Mouse (Mus musculus): Measurements from ENCODE around the gene Map2k3.
"Not testable (repeated sequence)": the region's sequence is repeated elsewhere in the genome, so short reads cannot be mapped to it uniquely, and the experiment has no call there.

The Map2k3 gene

DNA sequence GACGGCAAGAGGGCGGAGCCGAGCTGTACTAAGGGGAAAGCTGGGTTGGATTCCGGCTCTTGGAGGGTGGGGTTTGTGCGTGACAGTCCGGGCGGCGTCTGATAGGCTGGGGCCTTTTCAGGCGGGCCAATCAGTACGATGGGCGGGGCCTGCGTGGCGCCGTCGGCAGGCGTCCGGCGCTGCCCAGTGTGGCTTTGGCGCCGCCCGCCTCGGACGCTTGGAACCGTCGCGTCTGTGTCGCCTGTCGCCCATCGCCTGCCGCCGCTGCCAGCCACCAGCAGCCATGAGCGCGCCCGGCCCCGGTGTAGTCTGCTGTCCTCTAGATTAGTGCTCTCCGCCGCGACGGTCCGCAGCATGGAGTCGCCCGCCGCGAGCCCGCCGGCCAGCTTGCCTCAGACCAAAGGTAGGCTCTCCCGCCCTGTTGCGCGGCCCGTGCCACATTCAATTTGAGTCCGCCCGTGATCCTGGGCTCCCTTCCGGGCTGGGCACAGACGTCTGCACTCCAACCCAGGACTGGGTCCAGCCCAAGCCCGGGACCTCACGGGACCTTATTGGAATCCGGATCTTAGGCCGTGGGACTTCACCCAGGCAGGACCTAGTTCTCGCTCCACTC is at the start of gene Map2k3:
Gene Map2k3 (plus strand): TSS at position 165 of the 613 bp plus-strand sequence.
- DNase-seq (ENCODE audit: inconsistent age in 2 of 2, low spot score in 1 of 2), result peak; percentile 98

DNA sequence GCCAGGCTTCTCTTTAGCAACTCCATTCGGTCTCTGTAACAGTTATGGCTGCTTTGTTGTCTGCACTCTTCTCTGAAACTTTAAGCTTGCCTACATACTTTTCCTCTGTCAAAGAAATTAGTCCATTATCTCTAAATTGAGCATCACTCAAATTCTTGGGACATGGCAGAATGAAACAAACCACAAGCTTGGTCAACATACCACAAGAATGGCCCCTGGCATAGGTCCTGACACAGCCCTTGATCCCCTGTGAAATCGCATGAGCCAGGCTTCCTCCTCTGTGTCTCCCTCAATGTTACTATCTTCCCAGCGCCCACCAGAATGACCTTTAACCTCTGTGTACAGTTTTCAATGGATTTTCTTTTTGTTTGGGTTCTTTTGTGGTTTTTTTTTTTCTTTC is 49.4 kb upstream of the Map2k3 start:
- DNase-seq (ENCODE audit: inconsistent age in 2 of 2, low spot score in 1 of 2), result no peak

DNA sequence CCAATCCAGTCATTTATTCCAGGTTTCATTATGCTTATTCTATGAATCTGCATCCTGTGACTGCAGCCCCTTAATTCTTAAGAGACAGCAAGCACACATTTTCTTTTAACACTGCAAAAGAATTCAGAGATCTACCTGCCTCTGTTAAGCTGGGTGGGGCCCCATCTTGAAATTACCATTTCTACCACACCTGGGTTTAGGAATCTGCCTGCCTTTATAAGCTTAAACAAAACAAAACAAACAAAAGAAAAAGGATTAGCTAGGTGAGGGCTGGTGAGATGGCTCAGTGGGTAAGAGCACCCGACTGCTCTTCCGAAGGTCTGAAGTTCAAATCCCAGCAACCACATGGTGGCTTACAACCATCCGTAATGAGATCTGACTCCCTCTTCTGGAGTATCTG is 44.8 kb upstream of the Map2k3 start:
- DNase-seq (ENCODE audit: inconsistent age in 2 of 2, low spot score in 1 of 2), result not testable (repeated sequence)

DNA sequence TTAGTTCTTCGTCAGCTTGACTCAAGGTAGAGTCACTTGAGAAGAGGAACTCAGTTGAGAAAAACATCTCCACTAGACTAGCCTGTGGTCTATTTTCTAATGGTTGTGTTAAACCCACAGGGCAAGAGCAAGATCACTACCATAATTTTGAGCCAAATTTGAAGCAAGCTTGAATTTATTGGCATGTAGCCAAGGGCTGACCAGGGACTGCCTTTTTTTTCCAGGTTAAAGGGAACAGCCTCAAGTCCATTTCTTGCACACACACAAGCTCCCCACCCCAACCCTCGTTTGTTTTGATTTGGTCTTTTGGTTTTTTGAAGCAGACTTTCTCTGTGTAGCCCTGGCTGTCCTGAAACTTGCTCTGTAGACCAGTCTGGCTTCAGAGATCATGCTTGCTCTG is 42.0 kb upstream of the Map2k3 start:
- DNase-seq (ENCODE audit: inconsistent age in 2 of 2, low spot score in 1 of 2), result peak in 1 of 2 experiments; percentile 45

DNA sequence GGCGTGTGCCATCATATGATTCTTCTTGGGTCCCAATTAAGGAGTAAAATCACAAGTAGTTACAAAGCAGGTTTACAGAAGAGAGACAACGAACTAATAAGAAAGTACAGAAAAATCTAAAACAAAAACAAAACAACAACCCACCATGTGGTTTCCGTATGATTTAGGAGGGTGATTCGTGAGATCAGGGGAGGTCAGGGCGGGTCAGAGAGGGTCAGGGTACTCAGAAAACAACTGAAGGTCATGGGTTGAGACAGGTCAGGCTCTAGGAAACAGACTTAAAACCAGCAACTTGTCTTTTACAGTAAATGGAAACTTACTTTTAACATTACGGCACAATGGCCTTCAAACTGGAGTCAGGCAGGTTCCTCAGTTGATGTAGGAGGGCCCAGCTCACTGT is 41.5 kb upstream of the Map2k3 start:
- DNase-seq (ENCODE audit: inconsistent age in 2 of 2, low spot score in 1 of 2), result peak in 1 of 2 experiments; percentile 28

DNA sequence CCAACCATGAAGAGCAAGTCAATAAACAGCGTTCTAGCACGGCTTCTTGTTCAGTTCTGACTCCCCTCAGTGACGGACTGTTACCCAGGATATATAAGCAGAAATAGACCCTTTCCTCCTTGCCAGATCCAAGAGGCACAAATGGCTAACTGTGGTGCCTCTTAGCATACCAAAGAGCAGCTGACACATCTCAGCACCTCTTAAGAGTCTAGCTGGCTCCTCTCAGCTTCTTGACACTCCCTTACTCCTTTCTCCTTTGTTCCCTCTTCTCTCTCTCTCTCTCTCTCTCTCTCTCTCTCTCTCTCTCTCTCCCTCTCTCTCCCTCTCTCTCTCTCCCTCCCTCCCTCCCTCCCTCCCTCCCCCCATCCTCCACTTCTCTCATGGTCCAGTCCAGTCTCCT is 41.1 kb upstream of the Map2k3 start:
- no peak for DNase-seq (ENCODE audit: inconsistent age in 2 of 2, low spot score in 1 of 2)

DNA sequence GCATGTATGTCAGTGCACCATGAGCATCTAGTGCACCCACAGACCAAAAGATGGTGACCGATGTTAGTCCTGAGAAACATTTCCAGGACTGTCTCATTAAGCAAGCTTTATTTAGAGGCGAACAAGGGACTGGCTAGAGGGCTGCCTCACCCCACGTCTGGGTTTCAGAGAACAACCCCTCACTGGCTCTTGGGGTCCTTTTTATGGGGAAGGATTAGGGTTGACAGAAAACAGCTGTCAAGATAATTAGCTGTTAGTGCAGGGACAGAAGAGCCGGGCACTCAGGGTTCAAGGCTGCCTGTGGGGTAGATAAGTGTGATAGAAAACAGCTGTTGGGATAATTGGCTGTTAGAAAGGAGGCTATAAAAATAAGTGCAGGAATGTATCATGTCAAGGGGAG is 35.9 kb upstream of the Map2k3 start:
- DNase-seq (ENCODE audit: inconsistent age in 2 of 2, low spot score in 1 of 2), result no peak

DNA sequence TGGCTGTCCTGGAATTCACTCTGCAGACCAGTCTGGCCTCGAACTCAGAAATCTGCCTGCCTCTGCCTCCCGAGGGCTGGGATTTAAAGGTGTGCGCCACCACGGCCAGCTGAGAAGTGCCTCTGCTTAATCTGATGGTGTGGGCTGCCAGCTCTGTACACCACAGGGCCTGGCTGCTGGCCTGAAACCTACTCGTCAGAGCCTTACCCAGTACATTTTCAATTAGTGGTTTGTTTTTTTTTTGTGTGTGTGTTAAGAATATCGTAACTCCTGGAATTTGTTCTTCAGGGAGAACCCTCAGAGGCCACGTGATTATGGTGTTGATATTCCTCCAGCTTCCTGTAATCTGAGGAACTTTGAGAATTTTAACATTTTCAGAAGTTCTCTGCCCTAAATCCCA is 29.8 kb upstream of the Map2k3 start:
- no peak for DNase-seq (ENCODE audit: inconsistent age in 2 of 2, low spot score in 1 of 2)

DNA sequence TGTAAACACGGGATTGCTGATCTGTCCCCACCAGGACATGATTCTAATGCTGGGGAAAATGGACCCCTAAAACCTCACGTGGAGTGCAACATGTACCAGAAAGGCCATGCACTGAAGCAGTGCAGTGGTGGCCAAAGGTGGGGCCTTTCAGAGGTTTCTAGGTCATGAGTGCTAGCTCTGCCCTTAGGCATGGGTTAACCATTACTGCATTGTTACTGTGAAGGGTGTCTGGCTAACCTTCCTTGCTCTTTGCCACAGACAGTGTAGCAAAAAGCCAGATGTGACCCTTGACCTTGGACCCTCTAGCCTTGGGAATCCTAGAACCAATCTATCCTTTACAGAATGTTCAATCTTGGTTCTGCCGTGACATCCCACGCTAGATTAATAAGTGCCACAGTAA is 29.3 kb upstream of the Map2k3 start:
- DNase-seq (ENCODE audit: inconsistent age in 2 of 2, low spot score in 1 of 2), result peak in 1 of 2 experiments; percentile 27

DNA sequence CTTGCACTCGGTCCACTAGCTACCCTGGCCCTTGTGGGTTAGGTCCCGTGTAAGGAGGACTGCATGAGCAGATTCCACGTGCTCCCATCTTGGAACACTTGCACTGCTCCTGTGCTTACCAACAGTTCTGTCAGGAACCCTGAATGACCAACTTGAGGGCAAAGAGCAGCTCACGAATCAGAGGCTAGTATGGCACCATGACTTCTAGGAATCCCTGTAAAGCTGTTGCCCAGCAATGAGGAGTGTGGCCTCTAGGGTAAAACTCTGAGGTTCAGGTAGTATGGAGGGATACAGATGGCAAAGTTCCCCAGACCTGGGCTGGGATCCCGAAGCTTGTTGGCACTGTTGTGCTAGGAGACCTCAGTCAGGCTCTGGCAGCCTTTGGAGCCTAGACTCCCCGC is 28.2 kb upstream of the Map2k3 start:
- peak in 1 of 2 experiments; percentile 35 for DNase-seq (ENCODE audit: inconsistent age in 2 of 2, low spot score in 1 of 2)

DNA sequence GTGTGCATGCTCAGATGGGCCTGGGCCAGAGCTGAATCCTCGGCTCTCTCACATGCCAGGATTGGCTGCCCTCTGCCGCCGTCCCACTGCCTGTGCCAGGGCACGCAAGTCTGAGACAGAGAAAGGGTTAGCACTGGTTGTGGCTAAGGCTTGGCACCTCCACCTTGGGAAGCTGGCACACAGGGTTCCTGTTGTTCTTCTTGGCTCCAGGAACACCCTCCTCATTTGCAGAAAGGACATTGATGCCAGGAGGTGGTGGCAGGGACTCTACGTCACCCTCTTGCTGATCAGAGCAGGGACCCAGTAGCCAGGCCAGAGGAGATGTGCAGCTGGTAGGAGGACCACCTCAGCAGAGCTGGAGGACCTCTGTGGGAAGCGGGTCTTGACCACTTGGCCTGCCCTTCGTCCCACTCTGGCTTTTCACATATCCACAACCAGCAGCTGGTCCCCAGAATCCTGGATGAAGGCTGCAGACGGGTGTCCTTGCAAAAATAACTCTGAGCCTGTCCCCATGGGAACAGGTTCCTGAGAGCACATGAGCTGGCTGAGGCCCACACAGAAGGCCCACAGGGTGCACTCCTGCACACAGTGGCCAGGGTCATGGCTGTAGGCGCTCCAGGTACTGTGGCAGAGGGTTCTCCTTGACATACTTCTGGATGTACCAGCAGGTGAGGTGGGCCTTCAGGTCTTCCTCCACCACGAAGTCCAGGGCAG is 26.3 kb upstream of the Map2k3 start:
- peak in 1 of 2 experiments; percentile 51 for DNase-seq (ENCODE audit: inconsistent age in 2 of 2, low spot score in 1 of 2)

DNA sequence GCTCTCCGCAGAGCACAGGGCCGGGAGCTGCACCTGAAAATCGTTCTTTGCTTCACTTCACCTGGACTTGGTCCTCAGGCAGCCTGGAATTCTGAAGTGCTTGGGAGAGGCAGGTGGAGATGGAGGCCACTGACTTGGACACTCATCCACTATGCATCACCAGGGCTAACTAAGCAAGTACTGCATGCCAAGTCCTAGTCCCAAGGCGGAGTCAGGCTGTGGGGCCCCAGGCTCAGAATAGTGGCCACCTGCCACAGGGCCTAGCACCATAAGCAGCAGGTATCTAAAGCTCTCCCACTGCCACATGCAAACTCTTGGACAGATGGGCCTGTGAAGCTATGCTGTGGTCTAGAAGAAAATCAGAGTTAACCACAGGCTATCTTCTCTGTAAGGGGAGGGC is 25.4 kb upstream of the Map2k3 start:
- no peak for DNase-seq (ENCODE audit: inconsistent age in 2 of 2, low spot score in 1 of 2)

DNA sequence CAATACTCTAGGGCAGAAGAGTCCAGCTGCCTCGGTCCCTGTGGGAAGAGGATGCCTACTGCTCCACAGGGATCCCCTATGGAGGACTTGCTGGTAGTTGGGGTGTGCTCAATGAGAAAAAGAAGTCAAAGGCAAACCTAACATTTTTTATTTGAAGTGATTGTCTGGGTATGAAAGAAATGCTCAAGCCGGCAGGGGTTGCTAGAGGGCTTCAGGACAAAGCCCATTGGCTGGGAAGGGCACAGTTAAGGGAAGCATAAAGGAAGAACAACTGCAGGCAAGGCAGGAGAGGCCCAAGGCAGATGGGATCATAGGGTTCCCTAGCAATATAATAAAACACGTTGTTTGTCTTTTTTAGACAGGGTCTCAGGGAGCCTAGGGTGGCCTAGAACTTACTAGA is 23.8 kb upstream of the Map2k3 start:
- DNase-seq (ENCODE audit: inconsistent age in 2 of 2, low spot score in 1 of 2), result peak in 1 of 2 experiments; percentile 39

DNA sequence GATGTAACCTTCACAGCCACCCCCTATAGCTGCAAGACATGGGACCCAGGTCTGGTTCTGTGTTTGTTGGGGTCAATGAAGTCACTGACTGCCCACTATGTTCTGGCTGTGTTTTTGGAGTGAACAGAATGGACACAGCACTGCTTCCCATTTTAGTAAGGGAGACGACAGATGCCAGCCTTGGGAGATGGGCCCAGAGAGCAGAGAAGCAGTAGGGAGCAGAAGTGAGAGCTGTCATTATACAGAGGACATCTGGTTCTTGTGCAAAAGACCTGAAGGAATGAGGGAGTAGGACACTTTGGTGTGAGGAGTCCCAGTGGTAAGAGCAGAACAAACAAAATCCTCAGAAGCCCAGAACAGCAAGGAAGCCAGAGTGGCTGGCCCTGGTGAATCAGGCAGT is 22.2 kb upstream of the Map2k3 start:
- DNase-seq (ENCODE audit: inconsistent age in 2 of 2, low spot score in 1 of 2), result peak in 1 of 2 experiments; percentile 36

DNA sequence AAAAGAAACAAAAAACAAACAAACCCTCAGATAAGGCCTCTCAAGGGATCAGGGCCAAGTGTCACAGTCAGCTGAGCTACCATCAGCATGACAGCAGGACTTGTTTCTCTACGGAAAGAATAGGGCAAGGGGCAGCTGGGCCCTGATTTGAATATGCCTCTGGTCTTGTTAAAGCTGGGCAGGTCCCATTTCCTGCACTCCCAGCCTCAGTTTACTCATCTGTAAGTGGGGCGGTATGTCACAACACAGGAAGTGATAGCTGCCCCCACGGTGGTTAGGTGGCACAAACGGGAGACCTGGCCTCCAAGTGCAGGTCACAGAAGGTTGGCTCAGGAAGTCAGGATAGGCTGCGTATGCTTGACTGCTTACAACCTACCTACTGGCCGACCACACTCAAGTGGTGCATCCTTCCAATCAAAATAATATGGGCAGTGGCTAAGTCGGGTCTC is 19.3 kb upstream of the Map2k3 start:
- DNase-seq (ENCODE audit: inconsistent age in 2 of 2, low spot score in 1 of 2), result peak in 1 of 2 experiments; percentile 49

DNA sequence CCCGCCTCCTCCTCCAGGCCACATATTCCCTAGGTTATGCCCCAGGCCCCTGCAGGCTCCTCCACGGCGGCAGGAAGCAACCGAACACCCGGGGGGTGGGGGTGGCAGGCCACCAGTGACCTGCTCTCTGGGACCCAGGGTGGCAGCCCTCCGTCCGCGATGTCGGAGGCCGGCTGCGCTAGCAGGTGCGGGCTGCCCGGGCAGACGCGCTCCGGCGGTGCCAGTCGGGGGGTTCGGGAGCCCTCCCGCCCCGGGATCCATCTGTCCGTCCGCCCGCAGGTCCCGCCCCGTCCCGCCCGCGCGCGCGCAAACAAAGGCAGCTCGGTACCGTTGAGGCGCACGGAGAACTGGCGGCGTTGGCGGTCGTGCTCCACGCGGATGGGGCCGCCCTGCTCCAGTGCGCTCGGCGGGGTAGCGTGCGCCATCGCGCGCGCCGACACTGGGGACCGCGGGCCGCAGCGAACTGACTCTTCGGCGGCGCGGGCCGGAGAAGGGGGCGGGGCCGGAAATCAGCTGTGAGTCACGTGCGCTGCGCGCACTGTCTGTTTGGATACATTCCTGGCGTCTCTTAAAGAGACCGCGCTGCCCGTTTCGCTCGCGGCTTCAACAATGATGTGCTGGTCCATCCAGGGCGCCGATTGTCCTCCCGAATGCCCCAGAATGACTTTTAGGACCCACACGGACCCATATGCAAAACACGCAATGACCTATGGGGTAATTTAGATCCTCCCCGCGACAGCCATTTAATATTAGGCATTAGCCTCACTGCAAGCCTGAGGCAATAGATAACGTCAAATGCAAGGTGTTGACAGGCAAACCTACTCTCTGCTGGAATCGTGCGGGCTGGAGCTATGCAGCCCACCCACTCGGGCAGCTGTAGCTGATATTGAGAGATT is 18.3 kb upstream of the Map2k3 start:
- peak; percentile 92 to 97 for DNase-seq (ENCODE audit: inconsistent age in 2 of 2, low spot score in 1 of 2)

DNA sequence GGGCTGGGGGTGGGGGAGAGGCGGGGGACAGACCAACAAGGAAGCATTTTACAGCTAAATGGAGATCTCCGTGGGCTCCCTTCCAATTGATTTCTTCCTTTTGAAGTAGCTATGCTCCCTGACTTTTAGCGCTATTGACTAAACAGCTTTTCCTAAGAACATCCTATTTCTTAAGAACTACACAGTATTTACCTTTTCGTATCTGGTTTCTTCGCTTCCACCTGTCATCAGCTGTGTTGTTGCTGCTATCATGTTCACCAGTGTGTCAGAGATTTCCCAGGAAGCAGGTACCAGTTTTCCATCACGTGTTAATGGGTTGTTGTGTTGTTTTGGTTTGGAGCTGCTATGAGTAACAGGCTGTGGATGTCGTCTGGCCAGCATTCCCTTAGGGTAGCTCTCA is 17.3 kb upstream of the Map2k3 start, which contains the start of gene Natd1:
Gene Natd1 (minus strand): TSS at position 260 of the 400 bp plus-strand sequence.
- DNase-seq (ENCODE audit: inconsistent age in 2 of 2, low spot score in 1 of 2), result no peak

DNA sequence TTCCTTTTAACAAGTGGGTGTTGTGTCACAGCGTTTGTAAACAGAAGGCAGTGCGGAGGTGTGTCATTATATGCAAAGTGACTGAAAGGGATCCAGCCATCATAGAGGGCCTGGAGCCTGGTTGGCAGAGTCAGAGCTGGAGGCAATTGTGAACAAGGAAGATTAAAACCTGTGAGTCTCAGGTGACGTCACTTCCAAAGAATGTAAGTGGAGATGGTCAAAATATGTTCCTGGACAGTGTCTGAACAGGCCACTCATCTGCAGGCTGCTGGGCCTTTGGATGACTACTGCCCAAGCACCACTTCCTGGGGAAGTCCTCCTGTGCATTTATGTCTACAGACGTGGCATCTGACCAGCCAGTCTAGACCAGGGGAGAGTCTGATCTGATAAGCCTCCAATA is 16.6 kb upstream of the Map2k3 start:
- no peak for DNase-seq (ENCODE audit: inconsistent age in 2 of 2, low spot score in 1 of 2)

DNA sequence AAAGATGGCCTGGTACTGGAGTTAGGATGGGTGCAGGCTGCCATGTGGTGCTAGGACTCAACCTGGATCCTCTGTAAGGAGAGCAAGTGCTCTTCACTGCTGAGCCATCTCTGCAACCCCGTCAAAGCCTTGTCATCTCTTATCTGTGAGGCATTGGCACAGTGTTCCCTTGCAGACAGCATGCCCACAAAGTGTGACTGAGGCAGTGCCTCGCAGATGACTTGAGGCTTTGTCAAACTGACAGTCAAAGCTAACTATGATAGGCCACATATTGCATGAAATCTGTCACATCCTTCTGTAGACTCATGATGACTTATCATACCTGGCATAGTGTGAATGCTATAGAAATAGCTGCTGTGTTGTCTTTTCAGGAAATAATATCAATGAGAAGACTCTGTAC is 11.8 kb upstream of the Map2k3 start:
- DNase-seq (ENCODE audit: inconsistent age in 2 of 2, low spot score in 1 of 2), result no peak

DNA sequence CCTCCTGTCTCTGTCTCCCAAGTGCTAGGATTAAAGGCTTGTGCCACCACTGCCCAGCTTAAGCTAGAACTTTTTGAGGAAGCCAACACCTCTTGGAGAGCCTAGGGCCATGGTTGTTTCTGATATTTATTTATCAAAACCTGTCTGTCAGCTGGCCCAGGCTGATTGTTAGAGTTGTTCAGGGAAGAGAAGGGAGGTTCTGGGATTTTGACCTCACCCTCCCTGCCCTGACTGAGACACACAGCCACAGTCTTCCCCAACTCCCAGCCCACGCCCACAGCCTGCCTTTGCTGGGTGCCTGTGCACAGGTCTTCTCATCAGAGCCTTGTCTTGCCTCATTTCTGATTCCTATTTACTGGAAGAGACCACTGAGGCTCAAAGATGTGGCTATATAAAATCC is 9.6 kb upstream of the Map2k3 start:
- DNase-seq (ENCODE audit: inconsistent age in 2 of 2, low spot score in 1 of 2), result no peak

DNA sequence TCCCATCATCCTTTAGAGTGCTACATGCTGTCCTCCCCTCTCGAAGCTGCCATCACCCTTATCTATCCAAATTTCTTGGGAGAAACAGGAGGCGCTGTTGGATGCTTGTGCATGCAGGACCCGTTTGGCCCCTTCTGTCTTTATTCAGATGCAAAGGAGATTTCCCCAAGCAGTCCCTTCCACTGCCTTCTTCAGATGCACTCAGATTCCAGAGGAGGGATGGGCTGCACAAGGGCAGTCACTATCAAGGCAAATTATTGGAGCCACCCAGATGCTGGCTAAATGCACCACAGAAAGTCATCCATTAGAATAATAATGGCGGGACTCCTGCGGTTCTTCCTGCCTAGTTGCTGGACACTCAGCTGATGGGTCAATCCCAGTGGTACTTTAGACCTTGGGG is 8.9 kb upstream of the Map2k3 start:
- DNase-seq (ENCODE audit: inconsistent age in 2 of 2, low spot score in 1 of 2), result no peak

DNA sequence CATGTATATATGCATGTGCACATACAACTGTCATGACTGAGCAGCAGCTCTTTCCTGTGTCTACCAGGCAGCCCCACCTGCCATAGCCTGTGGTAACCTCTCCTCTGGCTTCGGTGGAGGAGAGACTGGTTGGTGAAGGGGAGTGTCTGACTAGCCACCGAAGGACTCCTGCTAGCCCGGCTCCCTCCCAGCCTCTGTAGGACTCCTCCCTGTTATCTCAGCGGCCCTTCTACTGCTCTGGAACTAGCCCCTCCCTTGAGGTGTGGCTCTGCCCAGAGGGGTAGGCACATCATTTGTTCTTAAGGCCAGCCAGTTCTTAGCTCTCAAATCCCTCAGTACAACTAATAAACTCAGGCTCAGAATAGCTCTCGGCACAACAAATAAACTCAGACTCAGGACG is 7.3 kb upstream of the Map2k3 start:
- DNase-seq (ENCODE audit: inconsistent age in 2 of 2, low spot score in 1 of 2), result no peak
